Comparison of ENCODE assay signal across 20 mouse cellular contexts in the genomic region with DNA sequence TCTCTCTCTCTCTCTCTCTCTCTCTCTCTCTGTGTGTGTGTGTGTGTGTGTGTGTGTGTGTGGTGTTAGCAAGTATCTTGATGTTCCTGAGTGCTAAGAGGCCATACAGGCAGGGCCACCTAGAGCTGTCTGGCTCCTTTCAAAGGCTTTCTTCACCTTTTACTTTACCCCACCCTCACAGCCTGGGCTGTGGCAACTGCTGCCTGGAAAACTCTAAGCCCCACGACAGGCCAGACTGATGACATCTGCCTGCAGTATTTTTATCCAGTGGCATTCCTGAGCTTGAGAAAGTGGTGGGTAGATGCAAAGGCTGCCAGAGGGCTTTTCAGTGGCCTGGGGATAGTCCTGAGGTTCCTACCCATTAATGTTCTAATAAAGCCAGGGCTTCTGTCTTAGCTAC. TPM values are rescaled to one million over a fixed set of nuclear protein-coding genes. Genes with fewer than 3 reads are reported as not detected.
DNase-seq lines count a peak whose midpoint lies in the region; ATAC-seq and TF ChIP-seq lines count a peak whose summit lies in the region.
"Had no signal": no experiment of that assay in that cellular context is flagged by ENCODE, and none has a peak within 500 bp of the region (broad histone marks: within the 10 kb centered on the region; RNA-seq: fewer than 3 reads in every experiment).

No protein-coding gene starts in this region.

- H3K27me3 ChIP-seq in heart, embryonic 13.5 days (replicated peaks) = peaks cover 16% of the 10 kb centered on the region
- no peaks in the 10 kb centered on the region for H3K27me3 ChIP-seq in heart, postnatal 0 days (ENCODE audit: control insufficient read depth, insufficient read depth, low read length)

- TF ChIP-seq CTCF in heart, postnatal 0 days (IDR thresholded peaks at IDR 0.05; ENCODE audit: low read depth) = no peak

- no peak; the same call in 1 of the 2 replicates for TF ChIP-seq EP300 in heart, postnatal 0 days (IDR thresholded peaks at IDR 0.05; ENCODE audit: low read depth)

- H3K4me3 ChIP-seq in heart, embryonic 13.5 days = no peak overlapping the region
- no peak overlapping the region for H3K4me3 ChIP-seq in heart, postnatal 0 days (ENCODE audit: low read depth, low read length)
- H3K4me3 ChIP-seq: embryonic facial prominence, embryonic 13.5 days; forebrain, embryonic 12.5 days; gastrocnemius, adult 2 months; hindbrain, embryonic 12.5 days had no signal

- DNase-seq in heart, adult 18-20 months = peak; percentile 47 to 56
- DNase-seq in heart, postnatal 36 days = no peak
- peak; percentile 90 for DNase-seq in heart, postnatal 0 days (ENCODE audit: low spot score)
- DNase-seq in gastrocnemius, postnatal 25 days = no peak
- no peak for DNase-seq in lung, postnatal 10 days
- DNase-seq in frontal cortex, postnatal 25 days (ENCODE audit: low spot score in 2 of 2) = no peak
- DNase-seq: adrenal gland, postnatal 14 days; cerebellum, adult 11-12 months; cerebellum, adult 9-10 months; cerebellum, postnatal 36 days; gastrocnemius, adult 2 months; gastrocnemius, postnatal 36 days; kidney, adult 18-20 months had no signal

- intact Hi-C loops in heart, postnatal 36 days (cut with DNase I) = no loop called here

- peaks cover 63% of the 10 kb centered on the region for H3K4me1 ChIP-seq in heart, embryonic 13.5 days
- H3K4me1 ChIP-seq in heart, postnatal 0 days (ENCODE audit: control insufficient read depth, insufficient read depth) = peaks cover 50% of the 10 kb centered on the region

- H3K36me3 ChIP-seq in heart, embryonic 13.5 days = peaks cover 3% of the 10 kb centered on the region
- H3K36me3 ChIP-seq in heart, postnatal 0 days (replicated peaks; ENCODE audit: control insufficient read depth, insufficient read depth, low read length) = no peaks in the 10 kb centered on the region
- H3K36me3 ChIP-seq: embryonic facial prominence, embryonic 13.5 days; forebrain, embryonic 12.5 days; hindbrain, embryonic 12.5 days had no signal

- H3K4me2 ChIP-seq in heart, embryonic 13.5 days = peak overlapping the region; percentile 46
- peak overlapping the region; percentile 27; the same call in 1 of the 2 replicates for H3K4me2 ChIP-seq in heart, postnatal 0 days (ENCODE audit: low read depth, low read length)
- H3K4me2 ChIP-seq: embryonic facial prominence, embryonic 13.5 days; forebrain, embryonic 12.5 days; hindbrain, embryonic 12.5 days had no signal

- WGBS in heart, embryonic 13.5 days = 12% methylated on average over 1 of the region's 1 CpGs
- 10% methylated on average over 1 of the region's 1 CpGs for WGBS in heart, postnatal 0 days

- ATAC-seq in heart, embryonic 13.5 days (ENCODE audit: extremely low read depth, insufficient number of reproducible peaks, low FRiP score, low TSS enrichment) = peak; percentile 74; the same call in 1 of the 2 replicates
- peak; percentile 87 for ATAC-seq in heart, postnatal 0 days (ENCODE audit: insufficient read depth, low read depth)
- ATAC-seq: forebrain, embryonic 16.5 days; hindbrain, embryonic 16.5 days had no signal

- peak overlapping the region; percentile 98 for H3K27ac ChIP-seq in heart, embryonic 13.5 days (replicated peaks)
- peak overlapping the region; percentile 96 for H3K27ac ChIP-seq in heart, postnatal 0 days (ENCODE audit: low read depth)
- H3K27ac ChIP-seq: embryonic facial prominence, embryonic 13.5 days; forebrain, embryonic 12.5 days; gastrocnemius, adult 2 months; hindbrain, embryonic 12.5 days had no signal

- H3K9ac ChIP-seq in heart, embryonic 13.5 days = peak overlapping the region; percentile 66
- H3K9ac ChIP-seq in heart, postnatal 0 days (replicated peaks; ENCODE audit: low read depth, low read length) = no peak overlapping the region
- H3K9ac ChIP-seq: embryonic facial prominence, embryonic 13.5 days; forebrain, embryonic 12.5 days; hindbrain, embryonic 12.5 days had no signal

- peaks cover 7% of the 10 kb centered on the region for H3K9me3 ChIP-seq in heart, embryonic 13.5 days
- peaks cover 3% of the 10 kb centered on the region; the same call in 1 of the 2 replicates for H3K9me3 ChIP-seq in heart, postnatal 0 days (replicated peaks; ENCODE audit: control insufficient read depth, low read length)
- H3K9me3 ChIP-seq: embryonic facial prominence, embryonic 13.5 days had no signal

RNA-seq across cellular contexts. Expression of gene Kcnq1, which starts 6.2 kb away (rescaled TPM):
- 10 to 100 TPM; 33.8 to 36.4 TPM for total RNA-seq in heart, adult 18-20 months (2021)
- total RNA-seq in heart, postnatal 36 days (2021) = 10 to 100 TPM; 34.3 to 37.1 TPM
- polyA plus RNA-seq in heart, embryonic 13.5 days (2015; fragmentation: Nextera tagmentation; extraction: Ambion mirVana) = 15.0 and 15.6 TPM in 2 replicates
- total RNA-seq in heart, postnatal 0 days (2014; rRNA removed; ENCODE audit: low replicate concordance) = 73.3 and 75.9 TPM in 2 replicates
- 36.4 and 37.2 TPM in 2 replicates for polyA plus RNA-seq in heart, postnatal 0 days (2015; fragmentation: Nextera tagmentation; extraction: Ambion mirVana)
- total RNA-seq in gastrocnemius, postnatal 25 days (2021) = under 1 TPM; 0.33 to 0.80 TPM
- polyA plus RNA-seq: C2C12 had no signal

RNA-seq across cellular contexts. Expression of gene Trpm5, which starts 18.0 kb away (rescaled TPM):
- total RNA-seq in heart, adult 18-20 months (2021) = under 1 TPM in 1 of 2 experiments, not detected in 1; 0.10 TPM
- total RNA-seq in heart, postnatal 36 days (2021) = not detected
- polyA plus RNA-seq in heart, embryonic 13.5 days (2015; fragmentation: Nextera tagmentation; extraction: Ambion mirVana) = 3.5 and 4.4 TPM in 2 replicates
- 0.61 and 2.1 TPM in 2 replicates for total RNA-seq in heart, postnatal 0 days (2014; rRNA removed; ENCODE audit: low replicate concordance)
- 0.70 and 1.6 TPM in 2 replicates for polyA plus RNA-seq in heart, postnatal 0 days (2015; fragmentation: Nextera tagmentation; extraction: Ambion mirVana)
- under 1 TPM in 1 of 2 experiments, not detected in 1; 0.13 TPM for total RNA-seq in gastrocnemius, postnatal 25 days (2021)
- total RNA-seq: gastrocnemius, adult 2 months; gastrocnemius, postnatal 36 days had no signal

RNA-seq across cellular contexts. Expression of gene Tssc4, which starts 43.3 kb away (rescaled TPM):
- 10 to 100 TPM; 13.1 to 14.9 TPM for total RNA-seq in heart, adult 18-20 months (2021)
- total RNA-seq in heart, postnatal 36 days (2021) = 10 to 100 TPM; 15.3 TPM
- polyA plus RNA-seq in heart, embryonic 13.5 days (2015; fragmentation: Nextera tagmentation; extraction: Ambion mirVana) = 58.2 and 60.7 TPM in 2 replicates
- total RNA-seq in heart, postnatal 0 days (2014; rRNA removed; ENCODE audit: low replicate concordance) = 61.9 and 71.7 TPM in 2 replicates
- 33.7 and 34.0 TPM in 2 replicates for polyA plus RNA-seq in heart, postnatal 0 days (2015; fragmentation: Nextera tagmentation; extraction: Ambion mirVana)
- total RNA-seq in gastrocnemius, postnatal 25 days (2021) = 1 to 10 TPM; 7.4 to 8.6 TPM

RNA-seq across cellular contexts. Expression of gene Cd81, which starts 59.9 kb away (rescaled TPM):
- total RNA-seq in heart, adult 18-20 months (2021) = 100 to 1,000 TPM; 410 to 413 TPM
- 100 to 1,000 TPM; 398 to 441 TPM for total RNA-seq in heart, postnatal 36 days (2021)
- polyA plus RNA-seq in heart, embryonic 13.5 days (2015; fragmentation: Nextera tagmentation; extraction: Ambion mirVana) = 750 and 845 TPM in 2 replicates
- 1,221 and 1,316 TPM in 2 replicates for total RNA-seq in heart, postnatal 0 days (2014; rRNA removed; ENCODE audit: low replicate concordance)
- polyA plus RNA-seq in heart, postnatal 0 days (2015; fragmentation: Nextera tagmentation; extraction: Ambion mirVana) = 793 and 811 TPM in 2 replicates
- total RNA-seq in gastrocnemius, postnatal 25 days (2021) = 100 to 1,000 TPM; 118 to 130 TPM

Comparison
In these comparisons a context has a peak if more than half of its experiments do, and no peak if none do; other contexts are left out.
1. DNase-seq: peak in heart, adult 18-20 months (2 of 2) and heart, postnatal 0 days (single experiment); none in heart, postnatal 36 days (0 of 2), gastrocnemius, postnatal 25 days (single experiment), lung, postnatal 10 days (single experiment) and frontal cortex, postnatal 25 days (0 of 2).
2. RNA of gene Kcnq1, which starts 6.2 kb away (total RNA-seq): 73.3 to 75.9 TPM in heart, postnatal 0 days, 34.3 to 37.1 TPM in heart, postnatal 36 days and 33.8 to 36.4 TPM in heart, adult 18-20 months; 0.33 to 0.80 TPM in gastrocnemius, postnatal 25 days; every median in the first group is over 10 times any median in the second.